Mouse (Mus musculus) intestine, postnatal 0 days (tissue): Measurements from ENCODE around the gene Crocc2. TPM values are rescaled to one million over a fixed set of nuclear protein-coding genes. Genes with fewer than 3 reads are reported as not detected.
A peak's percentile ranks its signal among the peaks of the same experiment; 100 is the strongest.

ENCODE experiments used
- ATAC-seq: fragments of 200-750 bp; cut with Nextera tagmentation; 2 replicates; pipeline ENCODE4 v1.8.0; 2017; ENCODE audit warnings: mild to moderate bottlenecking, moderate TSS enrichment, moderate library complexity
- H3K27ac ChIP-seq: fragments of 300-500 bp; sonication (generic); 2 replicates; pipeline ENCODE4 v1.5.1; 2014; ENCODE audit warnings: mild to moderate bottlenecking, low read depth, low read length, moderate library complexity
- H3K27me3 ChIP-seq: fragments of 300-500 bp; sonication (generic); replicated peaks from 2 replicates; pipeline ENCODE4 v1.6.1; 2014; ENCODE audit warnings: low read length, mixed read lengths; ENCODE audit not compliant: control insufficient read depth, insufficient read depth
- H3K36me3 ChIP-seq: fragments of 300-500 bp; sonication (generic); 2 replicates; pipeline ENCODE4 v1.6.1; 2014; ENCODE audit warnings: mild to moderate bottlenecking, moderate library complexity; ENCODE audit not compliant: control insufficient read depth, insufficient read depth
- H3K4me1 ChIP-seq: fragments of 300-500 bp; sonication (generic); replicated peaks from 2 replicates; pipeline ENCODE4 v1.6.1; 2014; ENCODE audit warnings: antibody characterized with exemption, low read length, mixed read lengths; ENCODE audit not compliant: control insufficient read depth, insufficient read depth
- H3K4me2 ChIP-seq: fragments of 300-500 bp; sonication (generic); replicated peaks from 2 replicates; pipeline ENCODE4 v1.6.1; 2014; ENCODE audit warnings: low read depth, mild to moderate bottlenecking, moderate library complexity
- H3K4me3 ChIP-seq: fragments of 300-500 bp; sonication (generic); 2 replicates; pipeline ENCODE4 v1.5.1; 2014; ENCODE audit warnings: low read depth, low read length
- H3K9ac ChIP-seq: fragments of 300-500 bp; sonication (generic); 2 replicates; pipeline ENCODE4 v1.6.1; 2014; ENCODE audit warnings: mild to moderate bottlenecking, low read depth, low read length
- H3K9me3 ChIP-seq: fragments of 300-500 bp; sonication (generic); 2 replicates; pipeline ENCODE4 v1.6.1; 2016; ENCODE audit warnings: mixed run types; ENCODE audit not compliant: control insufficient read depth
- CTCF ChIP-seq: sonication (generic); IDR thresholded peaks from 2 replicates; pipeline ENCODE4 v1.5.1; 2016; ENCODE audit warnings: low read depth, mild to moderate bottlenecking, control low read depth, antibody characterized with exemption, moderate library complexity
- WGBS: fragments of 180-500 bp; shearing (Covaris S2); extraction: QIAGEN DNeasy Blood & Tissue Kit; methylation state at CpG from one replicate; pipeline ENCODE4 v1.1.7; 2014; 5-methylcytosine and 5-hydroxymethylcytosine counted together
- polyA plus RNA-seq: library from polyadenylated mRNA; unstranded; fragments of >200 nt; fragmentation: Nextera tagmentation; extraction: Ambion mirVana; gene quantifications from 2 replicates; pipeline ENCODE4 v1.2.1, GENCODE M21; 2015

Gene Crocc2
- polyA plus RNA-seq, 1 experiment from 2014 or later = 0.04 TPM

DNA sequence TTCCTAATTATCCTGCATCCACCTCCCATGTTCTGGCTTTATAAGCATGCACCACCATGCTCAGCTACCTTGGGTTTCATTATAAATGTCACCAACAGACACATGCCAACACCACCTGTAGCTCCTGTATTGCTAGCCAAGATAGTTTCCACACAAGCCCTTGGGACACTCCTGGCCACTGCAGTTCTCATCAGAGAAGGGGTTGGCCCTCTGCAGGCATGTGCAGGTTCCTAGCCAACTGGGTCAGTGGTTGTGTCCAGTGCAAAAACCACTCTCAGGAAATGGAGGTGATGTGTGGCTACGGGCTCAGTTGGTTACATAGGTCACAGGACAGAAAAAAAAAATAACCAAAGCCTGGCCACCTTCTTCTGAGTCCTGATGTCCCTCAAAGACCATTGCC, 25.7 kb upstream of the Crocc2 start:
- no peak for ATAC-seq
- Histone ChIP-seq H3K4me1 (peaks cover 6% of the 10 kb centered on the region), H3K27ac (no peak overlapping the region), H3K9me3 (no peaks in the 10 kb centered on the region), H3K9ac (no peak overlapping the region), H3K4me3 (no peak overlapping the region), H3K36me3 (no peaks in the 10 kb centered on the region), H3K27me3 (no peaks in the 10 kb centered on the region), H3K4me2 (no peak overlapping the region)
- 73% methylated on average over 1 of the region's 1 CpGs for WGBS
- no peak for TF ChIP-seq CTCF

DNA sequence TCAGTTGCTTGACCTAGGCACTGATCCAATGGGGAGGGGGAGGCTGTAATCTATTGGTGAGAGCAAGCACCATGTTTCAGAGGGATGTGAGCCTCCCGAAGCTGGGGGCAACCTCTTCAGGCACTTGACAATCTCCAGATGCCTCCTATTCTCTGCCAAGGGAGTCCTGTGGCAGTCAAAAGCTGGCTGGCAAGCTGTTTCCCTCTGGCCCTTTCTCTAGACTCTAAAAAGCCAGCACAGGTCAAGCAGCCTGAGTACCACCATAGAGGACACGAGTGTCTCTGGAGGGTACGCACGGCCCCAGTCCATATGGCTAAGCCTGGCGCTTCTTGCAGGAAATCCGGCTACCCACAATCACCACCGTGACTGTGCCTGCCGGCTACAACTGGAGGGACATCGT, 24.3 kb upstream of the Crocc2 start:
- Histone ChIP-seq H3K4me3 (no peak overlapping the region), H3K36me3 (no peaks in the 10 kb centered on the region), H3K4me1 (no peaks in the 10 kb centered on the region), H3K27me3 (no peaks in the 10 kb centered on the region), H3K27ac (no peak overlapping the region), H3K4me2 (no peak overlapping the region), H3K9me3 (no peaks in the 10 kb centered on the region), H3K9ac (no peak overlapping the region)
- 77% methylated on average over 9 of the region's 9 CpGs for WGBS
- TF ChIP-seq CTCF = no peak
- no peak for ATAC-seq

DNA sequence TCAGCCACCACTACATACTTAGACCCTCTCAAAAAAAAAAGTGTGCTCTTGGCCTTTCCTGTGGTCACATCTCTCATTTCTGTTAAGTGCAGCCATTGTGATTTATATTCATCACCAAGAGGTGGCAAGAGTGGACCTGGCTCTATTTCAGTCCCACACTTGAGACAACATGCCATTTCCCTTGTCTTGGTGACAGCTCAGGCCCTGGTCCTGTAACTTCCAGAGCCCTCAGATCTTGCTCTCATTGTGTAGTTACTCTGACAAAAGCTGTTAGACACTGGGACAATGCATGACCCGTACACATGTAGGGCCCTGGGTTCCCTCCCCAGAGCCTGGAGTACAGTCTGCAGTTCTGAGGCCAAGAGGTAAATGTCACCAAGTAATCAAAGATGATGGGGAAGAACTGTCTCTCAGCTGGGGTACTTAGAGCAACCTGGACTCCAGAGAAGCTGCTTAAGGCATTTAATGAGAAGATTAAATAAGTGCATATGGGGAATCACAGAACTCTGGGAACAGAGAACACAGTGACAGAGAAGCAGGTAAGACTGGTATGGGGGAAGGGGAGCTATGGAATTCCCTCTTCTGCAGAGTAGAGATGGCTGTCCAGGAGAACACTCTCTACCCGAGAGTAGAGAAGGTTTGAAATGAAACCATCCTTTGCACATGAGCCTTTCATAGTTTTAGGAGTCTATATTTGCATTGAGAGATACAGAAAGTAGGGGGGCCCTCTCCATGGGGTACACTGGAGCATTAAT, 17.4 kb upstream of the Crocc2 start:
- H3K4me3 ChIP-seq = no peak overlapping the region
- H3K27ac ChIP-seq = no peak overlapping the region
- no peaks in the 10 kb centered on the region for H3K4me1 ChIP-seq
- ATAC-seq = no peak
- H3K36me3 ChIP-seq = peaks cover 7% of the 10 kb centered on the region
- no peak for TF ChIP-seq CTCF
- WGBS = 71% methylated on average over 2 of the region's 2 CpGs
- H3K4me2 ChIP-seq = no peak overlapping the region
- no peaks in the 10 kb centered on the region for H3K27me3 ChIP-seq
- no peaks in the 10 kb centered on the region for H3K9me3 ChIP-seq
- H3K9ac ChIP-seq = no peak overlapping the region

DNA sequence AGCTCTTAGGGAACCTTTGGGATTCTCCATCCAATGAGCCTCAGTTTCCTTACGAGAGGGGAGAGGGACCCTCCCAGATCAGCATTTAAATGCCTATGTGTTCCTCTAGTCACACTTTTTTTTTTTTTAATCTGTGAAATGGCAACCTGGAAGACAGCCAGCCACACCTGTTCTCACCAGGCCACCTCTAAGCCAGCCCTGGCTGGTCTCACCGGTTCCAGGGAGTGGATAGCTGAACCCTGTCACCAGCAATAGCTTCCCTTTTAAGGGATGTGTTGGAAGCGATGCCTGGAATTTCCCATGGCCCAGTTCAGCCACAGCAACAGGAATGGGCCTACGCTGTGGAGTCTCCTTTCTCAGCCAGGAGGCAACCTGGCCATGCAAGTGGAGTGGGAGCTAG, 11.0 kb upstream of the Crocc2 start:
- H3K36me3 ChIP-seq = peaks cover 4% of the 10 kb centered on the region
- H3K4me2 ChIP-seq = peak overlapping the region; percentile 65
- H3K4me1 ChIP-seq = peaks cover 19% of the 10 kb centered on the region
- WGBS = 48% methylated on average over 4 of the region's 4 CpGs
- H3K27me3 ChIP-seq = no peaks in the 10 kb centered on the region
- 0 out of 2 replicates have a peak, but pooled peaks have one; percentile 25 for ATAC-seq
- H3K9me3 ChIP-seq = no peaks in the 10 kb centered on the region
- no peak for TF ChIP-seq CTCF
- no peak overlapping the region for H3K9ac ChIP-seq
- H3K4me3 ChIP-seq = no peak overlapping the region
- H3K27ac ChIP-seq = no peak overlapping the region

DNA sequence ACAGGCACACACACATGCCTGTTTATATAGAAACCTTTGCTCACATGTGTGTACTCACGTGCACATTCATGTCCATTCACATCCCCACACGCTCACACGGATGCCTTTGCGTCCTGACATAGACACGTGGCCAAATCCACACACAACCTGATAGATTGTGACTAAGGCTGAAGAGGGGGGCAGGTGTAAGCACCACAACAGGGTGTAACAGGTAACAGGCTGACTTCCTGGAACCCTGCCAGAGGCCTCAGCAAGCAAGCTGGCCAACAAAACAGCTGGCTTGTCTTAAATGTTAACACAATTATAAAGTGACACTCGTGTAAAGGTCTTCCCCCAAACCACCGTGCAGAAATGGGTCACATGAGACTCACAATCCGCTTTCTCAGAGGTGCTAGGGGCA, 9.6 kb upstream of the Crocc2 start:
- H3K4me1 ChIP-seq = peaks cover 19% of the 10 kb centered on the region
- ATAC-seq = no peak
- peak overlapping the region; percentile 65 for H3K4me2 ChIP-seq
- no peaks in the 10 kb centered on the region; the same call in 1 of the 2 replicates for H3K36me3 ChIP-seq
- H3K9me3 ChIP-seq = no peaks in the 10 kb centered on the region
- WGBS = 51% methylated on average over 8 of the region's 8 CpGs
- no peak overlapping the region for H3K9ac ChIP-seq
- H3K27ac ChIP-seq = no peak overlapping the region
- TF ChIP-seq CTCF = no peak
- H3K4me3 ChIP-seq = peak overlapping the region; percentile 30
- H3K27me3 ChIP-seq = no peaks in the 10 kb centered on the region

DNA sequence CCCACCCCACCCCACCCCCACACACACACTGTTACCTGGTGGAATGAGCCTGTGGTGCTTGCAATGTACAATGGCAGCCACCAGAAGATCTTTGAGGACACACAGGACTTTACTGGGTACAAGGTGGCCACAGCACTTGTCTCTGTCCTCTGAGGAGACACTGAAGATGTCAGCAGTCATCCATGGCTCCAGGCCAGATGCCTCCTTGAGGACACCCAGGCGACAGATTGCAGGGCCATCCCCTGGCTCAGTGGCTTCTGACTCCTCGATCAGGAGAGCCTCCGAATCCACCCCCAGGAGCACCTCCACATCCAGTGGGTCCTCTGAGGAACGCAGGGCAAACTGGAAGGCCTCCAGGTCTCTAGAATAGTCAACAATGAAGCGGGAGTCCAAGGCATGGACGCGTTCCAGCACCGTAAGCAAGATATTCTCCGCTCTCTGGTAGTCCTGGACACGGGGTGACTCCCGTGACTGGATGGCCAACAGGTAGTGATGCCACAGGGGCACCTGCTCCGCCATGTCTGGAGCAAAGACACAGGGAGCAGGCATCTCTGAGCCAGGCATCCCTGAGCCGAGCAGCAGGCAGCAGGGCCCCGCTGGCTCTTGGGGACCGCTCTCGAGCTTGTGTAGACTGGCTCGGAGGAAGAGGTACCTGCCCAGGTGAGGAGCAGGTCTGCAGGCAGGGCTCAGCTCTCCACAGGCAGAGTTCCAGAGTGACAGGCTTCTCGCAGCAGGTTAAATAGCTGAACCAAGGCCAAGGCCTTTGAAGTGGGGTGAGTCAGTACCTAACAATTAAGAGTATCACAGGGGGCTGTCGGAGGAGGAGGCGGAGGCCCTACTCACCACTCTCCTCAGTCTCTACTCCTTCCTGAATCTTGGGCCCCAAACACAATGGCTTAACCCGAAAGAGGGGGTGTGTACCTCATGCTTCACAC, 8.7 kb upstream of the Crocc2 start:
- Histone ChIP-seq H3K9ac (peak overlapping the region; percentile 34; the same call in 1 of the 2 replicates), H3K36me3 (no peaks in the 10 kb centered on the region), H3K9me3 (no peaks in the 10 kb centered on the region), H3K4me1 (peaks cover 19% of the 10 kb centered on the region), H3K27me3 (no peaks in the 10 kb centered on the region), H3K4me3 (peak overlapping the region; percentile 30), H3K27ac (peak overlapping the region; percentile 78), H3K4me2 (peak overlapping the region; percentile 65)
- WGBS = 56% methylated on average over 21 of the region's 21 CpGs
- peak; percentile 11 for ATAC-seq
- no peak for TF ChIP-seq CTCF
